Mouse (Mus musculus): Measurements from ENCODE around the gene Sorbs2.

The Sorbs2 gene

DNA sequence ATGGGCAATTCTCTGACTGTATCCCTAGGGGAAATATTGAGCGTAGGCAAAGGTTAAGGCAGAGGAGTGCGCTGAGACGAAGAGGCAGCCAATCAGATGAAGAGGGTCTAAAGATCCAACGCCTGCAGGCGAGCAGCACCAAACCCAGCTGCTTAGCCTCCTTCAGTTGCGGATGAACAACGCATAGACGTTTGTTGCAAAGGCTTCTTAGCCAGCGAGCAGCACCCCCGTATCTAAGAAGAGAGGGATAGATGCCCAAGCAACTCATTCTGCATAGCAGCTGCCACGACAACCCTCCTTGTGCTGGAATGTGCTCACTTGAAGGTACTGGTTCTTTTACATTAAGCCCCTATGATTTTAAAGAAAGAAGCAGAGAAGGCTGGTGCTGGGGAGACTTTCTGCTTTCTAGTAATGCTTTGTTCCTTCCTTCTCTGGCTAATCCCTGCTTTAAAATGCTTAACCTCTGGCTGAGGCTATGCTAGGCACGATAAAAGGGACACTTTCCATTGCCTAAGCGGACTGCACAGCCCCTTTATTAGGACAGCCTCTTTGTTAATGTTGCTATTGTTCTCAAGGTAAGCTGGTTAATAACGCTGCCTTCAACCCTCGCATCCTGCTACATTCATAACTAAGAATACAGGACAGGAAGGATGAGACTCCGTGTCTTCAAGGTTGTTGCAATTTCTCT lies at the start of gene Sorbs2:
Gene Sorbs2, plus strand, starts transcription at position 155 of the 688 bp plus-strand sequence.
- peak; percentile 47 for ATAC-seq (ENCODE audit: insufficient number of reproducible peaks, low FRiP score, low TSS enrichment)

DNA sequence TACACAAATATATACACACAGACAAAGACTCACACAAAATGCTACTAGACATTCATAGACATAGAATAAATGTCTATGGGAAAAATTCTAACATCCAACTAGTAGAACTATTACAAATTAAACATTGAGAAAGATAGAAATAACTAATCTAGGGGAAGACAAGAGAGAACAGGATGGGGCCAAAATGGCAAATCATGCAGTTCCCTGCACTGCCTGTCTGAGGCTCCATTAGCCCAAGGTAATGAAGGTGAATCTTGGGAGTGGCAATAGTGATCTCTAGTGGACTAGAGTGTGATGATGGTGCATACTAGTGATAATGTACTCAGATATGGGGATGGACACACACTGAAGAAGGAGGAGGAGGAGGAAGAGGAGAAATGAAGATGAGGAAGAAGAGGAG lies 49.7 kb upstream of the Sorbs2 start:
- ATAC-seq (ENCODE audit: insufficient number of reproducible peaks, low FRiP score, low TSS enrichment) = no peak

DNA sequence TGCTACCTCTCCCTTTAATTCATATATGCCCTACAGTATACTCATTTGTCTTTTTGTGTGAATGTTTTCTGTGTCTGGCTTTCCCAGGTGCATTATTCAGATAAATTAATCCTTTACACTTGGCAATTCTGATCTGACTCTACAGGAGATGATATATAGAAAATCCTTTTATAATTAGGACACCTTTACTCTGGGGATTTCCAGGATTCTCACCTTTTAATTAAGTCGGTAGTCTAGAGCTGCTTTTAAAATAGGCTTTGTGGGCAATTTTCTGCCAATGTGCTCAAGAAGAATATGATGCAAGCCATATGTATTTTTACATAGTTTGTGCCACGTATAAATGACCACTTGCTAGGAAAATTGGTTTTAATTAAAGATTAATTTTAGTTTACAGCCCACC lies 38.6 kb upstream of the Sorbs2 start:
- no peak for ATAC-seq (ENCODE audit: insufficient number of reproducible peaks, low FRiP score, low TSS enrichment)

DNA sequence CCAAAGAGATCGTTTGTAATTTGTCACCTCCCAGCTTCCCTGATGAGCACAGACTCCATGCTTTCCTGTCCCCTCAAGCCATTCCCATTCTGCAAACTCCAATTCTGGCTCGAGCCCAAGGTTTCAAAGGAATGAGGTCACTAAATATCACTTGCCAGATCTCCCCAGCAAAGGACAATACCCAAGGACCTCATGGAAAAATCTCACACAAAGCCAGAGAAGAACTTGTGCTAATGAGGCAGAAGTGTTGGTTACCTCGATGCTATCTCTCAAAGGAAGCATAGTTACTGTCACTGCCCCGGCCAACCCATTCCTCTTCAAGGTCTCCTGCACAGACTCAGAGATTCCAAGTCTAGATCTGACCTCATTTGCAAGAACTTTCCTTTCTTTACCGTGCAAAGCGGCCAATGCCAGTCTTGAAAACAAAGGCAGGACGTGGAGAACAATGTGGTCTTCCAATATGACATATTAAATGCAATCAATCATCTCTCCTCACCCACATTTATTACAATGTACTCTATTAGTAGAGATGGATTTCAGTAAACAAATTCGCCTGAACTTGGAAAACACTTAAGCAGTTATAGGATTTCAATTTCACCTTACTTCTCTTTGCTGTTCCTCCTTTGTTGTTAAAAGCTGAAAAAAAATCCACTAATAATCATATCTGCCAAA lies 37.9 kb upstream of the Sorbs2 start:
- ATAC-seq (ENCODE audit: insufficient number of reproducible peaks, low FRiP score, low TSS enrichment) = no peak

DNA sequence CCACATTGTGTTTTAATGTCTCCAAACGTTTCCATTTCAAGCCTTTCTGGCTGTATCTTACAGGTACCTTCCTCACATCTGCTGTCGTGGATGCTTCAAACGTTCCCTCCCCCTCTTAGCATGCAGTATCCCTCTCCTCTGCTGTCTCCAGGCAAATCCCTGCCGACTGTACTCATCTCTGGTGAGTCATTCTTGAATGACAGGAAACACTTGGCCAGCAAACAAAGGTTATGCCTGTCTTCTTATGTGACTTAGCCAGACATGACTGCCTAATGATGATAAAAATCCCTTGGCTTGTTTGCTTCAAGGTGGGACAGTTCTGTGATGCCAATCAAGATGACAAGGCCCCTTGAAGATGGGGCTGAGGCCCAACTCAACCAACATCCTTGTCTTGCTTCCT lies 26.7 kb upstream of the Sorbs2 start:
- no peak for ATAC-seq (ENCODE audit: insufficient number of reproducible peaks, low FRiP score, low TSS enrichment)

DNA sequence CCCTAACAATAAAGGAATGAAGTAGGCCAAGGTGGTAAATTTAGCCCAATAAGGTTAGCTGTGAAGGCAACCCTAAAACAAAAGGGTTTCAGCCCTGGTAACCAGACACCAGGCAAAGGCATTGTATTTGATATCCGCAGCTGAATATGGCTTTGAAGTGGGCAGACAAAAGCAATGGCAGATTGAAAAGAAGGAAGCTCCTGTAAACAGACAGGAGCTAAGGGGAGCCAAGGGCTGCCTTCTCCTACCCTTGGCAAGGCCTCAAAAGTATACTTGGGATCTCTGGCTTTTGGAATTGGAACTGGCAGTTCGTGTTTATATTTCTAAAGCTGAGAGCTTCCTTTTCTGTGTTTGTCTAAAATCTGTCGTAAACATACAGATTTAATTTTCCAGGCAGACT lies 21.3 kb upstream of the Sorbs2 start:
- no peak for ATAC-seq (ENCODE audit: insufficient number of reproducible peaks, low FRiP score, low TSS enrichment)

DNA sequence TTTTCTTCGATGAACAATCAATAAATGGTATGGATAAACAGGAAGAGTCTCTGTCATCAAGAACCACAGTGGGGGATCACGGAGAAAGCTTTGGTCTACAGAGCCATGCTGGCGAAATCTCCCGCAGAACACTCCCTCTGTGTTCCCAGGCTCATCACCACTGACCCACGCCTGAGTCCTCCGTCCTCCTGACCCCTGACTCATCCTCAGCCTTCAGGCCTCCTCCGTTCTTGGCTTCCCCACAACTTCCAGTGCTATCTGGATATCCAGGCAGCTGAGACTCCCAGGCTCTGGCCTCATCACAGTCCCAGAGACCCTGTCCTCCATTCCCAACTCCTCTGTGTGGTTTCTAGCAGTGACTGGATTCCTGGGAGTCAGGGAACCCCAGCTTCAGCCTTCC lies 3.6 kb upstream of the Sorbs2 start:
- ATAC-seq (ENCODE audit: insufficient number of reproducible peaks, low FRiP score, low TSS enrichment) = no peak; the same call in 1 of the 2 replicates

DNA sequence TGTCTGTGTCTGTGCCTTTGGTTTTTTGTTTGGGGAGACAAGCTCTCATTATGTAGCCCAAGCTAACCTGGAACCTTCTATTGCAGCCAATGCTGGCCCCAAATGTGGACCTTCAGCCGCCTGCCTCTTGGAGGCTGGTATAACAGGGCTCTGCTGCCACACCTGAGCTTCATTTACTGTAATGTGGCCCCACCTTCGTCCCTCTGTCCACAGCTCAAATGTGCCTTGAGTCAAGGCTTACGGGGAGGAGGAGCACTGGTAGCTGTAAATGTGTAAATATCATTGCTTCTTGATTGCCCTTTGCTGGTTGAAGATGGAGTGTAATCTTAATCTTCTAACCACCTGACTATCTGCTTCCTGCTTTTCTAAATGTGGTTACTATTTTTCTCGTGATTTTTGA lies 1.2 kb upstream of the Sorbs2 start:
- ATAC-seq (ENCODE audit: insufficient number of reproducible peaks, low FRiP score, low TSS enrichment) = no peak

DNA sequence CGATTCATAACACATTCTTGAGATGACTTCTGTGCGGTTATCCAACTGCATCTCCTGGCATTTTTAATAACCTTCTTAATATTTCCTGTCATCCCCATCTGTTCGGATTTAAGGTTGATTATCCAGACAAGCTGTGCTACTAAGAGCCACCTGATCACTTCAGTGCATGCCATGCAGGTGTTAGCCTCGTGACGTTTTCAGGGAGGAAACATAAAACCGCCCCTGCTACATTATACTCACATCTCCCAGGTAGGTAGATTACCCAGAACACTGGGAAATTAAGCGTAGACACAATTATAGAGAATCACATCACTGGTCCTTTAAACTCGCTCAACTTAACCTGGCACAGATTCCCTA lies 333 bp upstream of the Sorbs2 start:
- 0 out of 2 replicates have a peak, but pooled peaks have one; percentile 17 for ATAC-seq (ENCODE audit: insufficient number of reproducible peaks, low FRiP score, low TSS enrichment)

DNA sequence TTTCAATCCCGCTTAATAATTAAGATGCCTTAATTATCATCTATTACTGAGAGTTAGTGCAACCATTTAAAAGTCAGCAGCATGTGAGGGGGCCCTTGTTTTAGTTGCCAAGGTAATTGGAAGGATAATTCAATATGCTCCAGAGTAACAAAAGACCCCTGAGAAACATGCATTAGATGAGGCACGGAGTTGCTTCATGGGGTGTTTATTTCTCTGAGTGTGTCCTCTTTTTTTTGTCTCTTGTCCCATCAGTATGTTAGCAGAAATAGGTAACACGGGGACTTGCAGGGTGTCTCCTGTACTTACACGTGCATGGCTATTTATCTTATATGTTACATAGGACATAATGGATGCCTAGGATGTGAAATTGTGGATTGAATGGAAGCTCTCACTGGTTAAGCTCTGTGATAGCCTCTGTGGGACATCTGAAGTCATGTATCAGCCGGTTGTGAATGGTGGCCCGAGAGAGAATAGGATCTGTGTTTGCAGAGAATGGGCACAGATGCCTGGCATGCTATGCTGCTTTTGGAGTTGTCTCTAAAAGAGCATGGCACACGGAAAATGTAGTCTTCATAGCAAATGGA lies 1.0 kb downstream of the Sorbs2 start:
- ATAC-seq (ENCODE audit: insufficient number of reproducible peaks, low FRiP score, low TSS enrichment) = no peak

DNA sequence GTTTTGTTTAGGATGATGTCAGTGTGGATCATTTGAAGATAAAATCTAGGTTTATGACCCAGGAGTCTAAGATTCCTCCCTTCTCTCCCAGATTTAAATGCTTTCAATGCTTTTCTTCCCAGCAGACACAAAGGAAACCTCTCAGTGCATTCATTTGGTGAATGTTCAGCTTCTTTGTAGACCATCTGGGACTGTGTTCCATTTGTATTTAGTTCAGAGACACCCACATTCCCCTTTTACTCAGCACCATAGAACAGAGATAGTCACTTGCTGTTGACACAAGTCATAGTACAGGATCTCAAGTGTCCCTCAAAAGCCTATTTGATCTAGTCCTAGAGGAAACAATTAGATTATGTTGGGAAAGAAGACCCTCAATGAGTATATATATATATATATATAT lies 4.8 kb downstream of the Sorbs2 start:
- no peak for ATAC-seq (ENCODE audit: insufficient number of reproducible peaks, low FRiP score, low TSS enrichment)

DNA sequence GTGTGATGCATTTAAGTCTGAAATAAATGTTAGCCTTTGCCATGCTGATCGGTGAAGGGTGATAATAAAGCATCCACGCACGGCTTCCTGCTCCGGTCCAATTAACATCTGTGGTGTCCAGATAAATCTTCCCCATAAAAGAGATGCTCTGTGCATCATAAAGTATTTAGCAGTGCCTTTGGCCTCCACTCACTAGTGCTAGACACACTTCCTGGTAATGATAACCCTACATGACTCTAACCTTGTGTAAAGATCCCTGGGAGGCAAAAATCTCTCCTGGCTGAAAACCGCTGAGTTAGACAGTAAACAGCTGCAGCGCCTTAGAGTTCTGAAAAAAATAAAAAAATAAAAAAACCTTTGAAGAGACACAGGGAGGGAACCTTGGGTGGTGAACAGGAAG lies 14.0 kb downstream of the Sorbs2 start:
- ATAC-seq (ENCODE audit: insufficient number of reproducible peaks, low FRiP score, low TSS enrichment) = no peak

DNA sequence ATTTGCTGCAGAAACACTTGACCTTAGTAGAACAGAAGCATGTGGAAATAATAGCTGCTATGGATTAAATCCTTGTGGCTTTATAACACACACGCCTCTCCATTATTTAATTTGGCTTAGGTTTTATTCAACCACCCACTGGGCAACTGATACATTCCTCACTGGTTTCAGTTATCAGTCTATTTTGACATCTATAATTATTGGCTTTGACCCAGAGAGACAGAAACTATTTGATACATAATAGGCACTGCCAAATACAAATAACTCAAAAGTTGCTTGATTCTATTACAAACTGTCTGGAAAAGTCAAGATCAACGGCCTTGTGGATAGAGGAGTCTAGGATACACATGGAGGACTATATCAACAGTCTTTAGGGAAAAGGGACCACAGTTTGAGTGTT lies 20.1 kb downstream of the Sorbs2 start:
- no peak for ATAC-seq (ENCODE audit: insufficient number of reproducible peaks, low FRiP score, low TSS enrichment)

DNA sequence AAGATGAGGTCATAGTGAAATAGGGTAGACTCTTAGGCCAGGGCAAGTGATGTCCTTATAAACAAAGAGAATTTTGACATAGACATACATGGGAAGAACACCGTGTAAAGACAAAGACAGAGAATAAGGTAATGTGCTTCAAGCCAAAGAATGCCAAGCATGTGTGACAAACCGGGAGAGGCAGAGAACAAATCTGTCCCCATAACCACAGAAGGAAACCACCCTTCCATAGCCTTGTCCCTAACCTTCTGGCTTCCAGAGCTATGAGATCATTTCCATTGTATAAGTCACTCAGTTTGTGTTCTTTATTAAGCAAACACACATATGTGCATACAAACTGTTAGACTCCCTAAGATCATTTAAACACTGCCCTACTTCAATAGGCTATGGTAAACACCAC lies 21.3 kb downstream of the Sorbs2 start:
- ATAC-seq (ENCODE audit: insufficient number of reproducible peaks, low FRiP score, low TSS enrichment) = no peak

DNA sequence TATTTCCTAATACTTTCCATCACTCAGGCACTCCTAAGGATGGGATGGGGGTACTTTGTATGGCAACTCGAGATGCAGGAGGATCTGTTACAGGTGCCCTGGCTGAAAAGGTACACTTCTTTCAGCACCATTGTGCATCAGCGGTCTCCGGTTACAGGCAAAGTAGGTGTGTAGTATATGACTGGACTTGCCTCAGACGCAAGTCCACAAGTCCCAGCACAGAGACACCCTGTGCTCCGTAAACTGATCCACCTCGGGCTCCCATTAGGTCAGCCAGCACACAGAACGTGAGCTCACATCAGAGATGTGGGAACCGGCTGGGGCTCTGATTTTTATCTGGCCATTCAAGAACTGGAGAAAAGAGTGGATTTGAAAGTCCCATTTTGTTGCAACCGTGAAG lies 29.0 kb downstream of the Sorbs2 start:
- no peak for ATAC-seq (ENCODE audit: insufficient number of reproducible peaks, low FRiP score, low TSS enrichment)

DNA sequence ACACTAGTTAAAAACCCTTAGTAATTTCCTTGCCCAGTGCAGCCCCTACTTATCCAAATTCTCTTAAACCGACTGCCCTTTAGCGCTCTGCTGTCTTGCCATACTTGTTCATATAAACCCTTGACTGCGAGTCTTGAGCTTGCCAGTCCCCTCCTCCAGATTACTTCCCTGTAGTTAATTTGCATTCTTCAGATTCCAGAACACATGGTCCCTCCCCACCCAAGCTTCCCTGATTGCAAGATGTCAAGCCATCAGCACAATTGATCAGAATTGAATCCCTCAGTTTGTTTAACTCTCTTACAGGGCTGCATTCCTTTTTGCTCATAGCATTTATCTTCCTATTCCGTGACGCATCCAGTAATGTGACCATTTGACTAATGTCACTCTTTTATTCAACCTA lies 32.9 kb downstream of the Sorbs2 start:
- no peak for ATAC-seq (ENCODE audit: insufficient number of reproducible peaks, low FRiP score, low TSS enrichment)

DNA sequence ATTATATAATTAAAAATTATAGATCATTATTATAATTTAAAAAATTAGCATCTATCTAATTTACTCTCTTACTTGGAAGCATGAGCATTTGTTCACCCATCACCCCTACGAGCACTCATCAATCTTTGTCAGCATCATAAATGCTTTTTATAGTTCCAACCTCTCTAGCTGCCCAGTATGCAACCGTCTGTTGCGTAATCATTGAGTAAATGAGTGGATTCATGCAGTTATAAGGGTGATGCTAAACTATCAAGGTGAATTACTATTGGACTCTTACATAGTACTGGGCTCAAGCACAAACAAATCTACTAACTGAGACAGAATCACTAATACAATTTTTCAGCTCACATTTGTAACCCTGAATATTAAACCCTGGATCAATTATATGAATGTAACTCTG lies 44.6 kb downstream of the Sorbs2 start:
- no peak for ATAC-seq (ENCODE audit: insufficient number of reproducible peaks, low FRiP score, low TSS enrichment)

DNA sequence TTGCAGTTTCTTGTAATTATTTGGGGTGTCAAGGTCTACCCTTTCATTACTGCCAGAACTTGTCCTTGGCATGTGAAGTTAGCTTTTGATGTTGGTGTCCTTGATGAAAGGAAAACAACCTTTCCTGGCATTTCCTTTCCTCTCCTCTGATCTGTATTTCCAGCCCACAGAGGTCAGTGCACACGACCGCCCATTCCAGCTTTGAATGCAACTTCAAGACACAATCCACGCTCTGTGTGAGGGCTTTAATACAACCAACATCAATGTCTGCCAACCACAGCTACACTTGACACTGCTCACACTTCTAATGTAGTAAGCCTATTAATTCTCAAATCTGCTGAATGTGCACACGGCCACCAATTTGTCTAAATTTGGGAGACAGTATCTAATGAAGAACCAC lies 47.0 kb downstream of the Sorbs2 start:
- no peak for ATAC-seq (ENCODE audit: insufficient number of reproducible peaks, low FRiP score, low TSS enrichment)

DNA sequence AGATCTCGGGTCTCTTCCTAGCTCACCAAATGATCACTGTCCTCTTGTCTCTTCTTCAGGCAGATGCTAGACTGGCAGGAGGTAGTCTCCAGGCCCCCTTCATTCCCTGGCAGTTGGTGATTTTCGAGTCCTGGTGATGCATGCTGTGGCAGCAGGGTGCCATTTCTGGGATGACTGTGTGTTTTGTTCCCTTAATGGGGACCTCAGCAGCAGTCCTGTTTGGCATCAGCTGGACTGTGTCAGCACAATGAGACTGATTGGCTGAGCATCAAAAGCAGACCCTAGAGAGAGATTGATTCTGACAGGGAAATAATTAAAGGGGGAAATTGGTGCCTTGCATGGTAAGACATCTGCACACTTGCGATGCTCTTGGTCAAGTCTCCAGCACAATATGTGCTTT lies 50.3 kb downstream of the Sorbs2 start:
- ATAC-seq (ENCODE audit: insufficient number of reproducible peaks, low FRiP score, low TSS enrichment) = no peak

DNA sequence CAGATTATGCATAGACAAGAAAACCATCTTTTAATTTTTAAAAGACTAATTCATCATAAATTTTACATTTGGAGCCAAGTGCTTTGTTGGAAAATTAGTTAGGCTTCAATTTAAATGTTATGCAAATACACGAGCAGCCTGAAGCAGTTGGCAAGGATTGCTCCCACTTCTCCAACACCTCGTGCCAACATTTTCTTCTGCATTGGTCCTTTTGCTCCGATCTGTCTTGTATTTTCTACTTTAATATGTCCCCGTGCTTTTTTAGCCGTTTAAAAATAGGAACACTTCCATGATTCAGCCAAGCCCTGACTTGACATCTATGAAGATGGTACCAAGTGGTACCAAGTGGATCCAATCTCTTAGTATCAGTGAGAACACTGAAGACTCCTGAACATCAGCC lies 50.8 kb downstream of the Sorbs2 start:
- no peak for ATAC-seq (ENCODE audit: insufficient number of reproducible peaks, low FRiP score, low TSS enrichment)

DNA sequence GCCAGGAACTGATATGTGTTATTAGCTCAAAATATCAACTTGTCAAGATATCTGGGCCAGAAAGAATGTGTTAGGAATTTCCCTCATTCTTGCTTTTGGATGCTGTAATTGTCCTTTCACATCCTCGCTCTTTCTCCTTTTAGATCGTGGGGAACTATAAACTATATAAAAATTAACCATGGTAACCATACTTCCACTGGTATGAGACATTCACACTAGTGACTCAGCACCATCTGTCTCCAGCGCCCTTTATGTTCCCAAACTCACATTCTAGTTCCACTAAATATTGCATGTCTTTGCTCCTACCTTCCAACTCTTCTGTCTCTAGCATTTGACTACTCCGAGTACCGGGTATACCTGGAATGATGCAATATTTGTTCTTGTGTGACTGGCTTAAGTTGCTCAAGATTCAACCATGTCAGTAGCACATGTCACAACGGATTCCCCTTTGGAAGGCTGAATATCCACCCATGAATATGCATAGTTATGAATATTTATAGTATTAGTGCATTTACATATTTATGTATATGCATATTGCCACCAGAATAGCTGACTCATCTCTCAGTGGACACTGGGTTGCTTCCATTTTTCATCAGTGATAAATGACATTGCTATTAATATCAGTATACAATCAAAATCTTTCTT lies 51.7 kb downstream of the Sorbs2 start:
- no peak for ATAC-seq (ENCODE audit: insufficient number of reproducible peaks, low FRiP score, low TSS enrichment)

DNA sequence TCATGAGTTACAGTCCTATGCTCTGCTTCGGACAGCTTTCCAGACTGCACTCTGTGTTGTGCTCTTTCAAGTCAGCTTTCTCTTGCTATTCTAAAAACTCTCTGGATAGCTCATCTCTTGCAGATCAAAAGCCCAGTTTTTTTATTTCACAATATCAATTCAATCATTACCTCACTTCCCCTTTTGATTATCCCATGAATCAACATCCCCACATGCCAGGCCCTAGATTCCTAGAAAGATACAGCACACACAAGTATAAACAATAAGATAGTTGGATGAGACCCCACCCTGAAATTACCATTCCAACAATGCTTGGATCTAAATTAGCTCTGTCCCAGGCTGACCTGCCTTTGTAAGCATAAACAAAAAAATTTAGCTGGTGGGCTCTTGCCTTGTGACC lies 57.6 kb downstream of the Sorbs2 start:
- ATAC-seq (ENCODE audit: insufficient number of reproducible peaks, low FRiP score, low TSS enrichment) = no peak

Measured in cerebellum, adult (tissue).